Mouse (Mus musculus): ENCODE measurements around the gene Wfdc8. TPM values are rescaled to one million over a fixed set of nuclear protein-coding genes. Genes with fewer than 3 reads are reported as not detected.
"Not testable (repeated sequence)": the region's sequence is repeated elsewhere in the genome, so short reads cannot be mapped to it uniquely, and the experiment has no call there.

Wfdc8 gene
- polyA plus RNA-seq, 1 experiment, result not detected

DNA sequence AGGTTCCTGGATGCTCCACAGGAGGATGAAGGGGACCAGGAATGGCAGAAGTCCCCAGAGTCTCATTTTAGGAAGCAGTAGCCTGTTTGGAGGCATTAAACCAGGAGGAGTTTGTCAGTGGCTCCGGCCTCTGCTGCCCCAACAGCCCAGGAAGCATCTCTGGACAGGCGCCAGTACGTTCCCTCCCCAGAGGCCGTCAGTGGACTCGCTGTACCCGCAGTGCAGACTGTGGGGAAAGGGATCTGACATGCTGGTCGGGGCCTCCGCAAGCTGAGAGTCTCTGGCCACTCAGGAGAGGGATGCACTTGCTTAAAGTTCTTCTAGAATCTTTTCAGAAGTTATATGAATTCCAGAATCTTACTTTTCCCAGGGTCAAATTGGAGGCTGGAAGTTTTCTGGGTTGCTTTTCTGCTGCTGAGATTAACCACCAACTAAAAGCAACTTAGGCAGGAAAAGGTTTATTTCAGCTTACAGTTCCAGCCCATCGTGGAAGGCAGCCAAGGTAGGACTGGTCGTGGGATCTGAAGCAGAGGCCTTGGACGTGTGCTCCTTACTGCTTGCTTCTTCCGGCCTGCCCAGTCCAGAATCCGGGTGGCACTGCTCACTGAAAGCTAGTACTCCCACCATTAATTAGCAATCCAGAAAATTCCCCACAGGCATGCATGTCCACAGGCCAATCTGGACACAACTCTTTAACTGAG, 28.3 kb downstream of the Wfdc8 start, which contains the start of gene Wfdc6a:
Gene Wfdc6a (minus strand): TSS at position 423 of the 701 bp plus-strand sequence.
- TF ChIP-seq GATA1 (IDR thresholded peaks at IDR 0.05; ENCODE audit: low read length), result not testable (repeated sequence)

DNA sequence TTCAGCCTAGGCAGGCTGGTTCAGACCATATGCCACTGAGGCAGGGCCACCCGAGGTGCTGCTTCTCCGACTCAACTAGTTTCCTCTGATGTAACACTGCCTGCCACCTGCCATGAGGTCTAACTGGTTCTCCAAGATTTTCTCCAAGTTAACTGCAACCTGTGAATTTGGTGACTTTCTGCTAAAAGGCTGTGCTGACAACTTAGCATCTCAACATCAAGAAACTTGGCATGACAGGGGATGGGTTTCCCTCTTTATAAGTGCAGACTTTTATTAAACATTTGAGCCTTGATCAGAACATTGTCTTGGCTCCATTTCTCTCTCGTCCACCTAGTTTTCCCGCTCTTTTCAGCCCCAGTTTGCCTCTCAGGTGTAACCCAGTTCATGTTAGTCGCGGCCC, 40.1 kb downstream of the Wfdc8 start, which contains the start of gene Spint3:
Gene Spint3 (minus strand): TSS at position 101 of the 400 bp plus-strand sequence.
- not testable (repeated sequence) for TF ChIP-seq GATA1 (IDR thresholded peaks at IDR 0.05; ENCODE audit: low read length)

DNA sequence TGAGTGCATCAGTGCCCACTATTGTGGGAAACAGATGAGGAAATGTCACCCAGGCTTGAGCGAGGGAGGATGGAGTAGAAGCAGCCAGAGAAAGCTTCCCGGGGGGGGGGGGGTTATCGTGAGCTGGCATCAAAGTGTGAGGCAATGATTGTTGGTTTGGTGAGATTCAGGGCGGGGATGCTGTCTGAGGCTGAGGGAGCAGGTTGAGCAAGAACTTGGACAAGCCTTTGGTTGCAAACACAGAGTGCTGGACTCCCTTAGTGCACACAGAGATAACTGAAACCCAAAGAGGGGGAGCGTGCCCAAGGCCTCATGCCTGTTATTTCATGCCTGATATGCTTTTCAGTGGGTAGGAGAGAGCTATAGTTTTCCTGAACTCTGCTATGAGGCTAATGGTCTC, 46.0 kb downstream of the Wfdc8 start:
- TF ChIP-seq GATA1 (IDR thresholded peaks at IDR 0.05; ENCODE audit: low read length), result no peak

DNA sequence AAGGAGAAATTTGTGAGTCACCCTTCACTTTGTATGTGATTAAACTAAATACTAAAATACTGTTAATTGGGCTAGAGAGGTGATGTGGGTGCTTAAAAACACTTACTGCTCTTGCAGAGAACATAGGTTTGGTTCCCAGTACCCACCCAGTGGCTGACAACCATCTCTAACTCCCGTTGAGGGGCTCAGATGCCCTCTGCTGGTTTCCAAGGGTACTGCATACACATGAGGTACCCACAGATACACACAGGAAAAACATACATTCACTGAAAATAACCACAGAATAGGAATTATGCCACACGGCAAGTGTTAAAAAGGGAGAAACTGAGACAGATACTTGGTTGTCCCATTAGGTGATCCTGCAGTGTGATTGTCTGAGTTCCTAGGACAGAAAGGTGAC, 46.4 kb downstream of the Wfdc8 start:
- no peak for TF ChIP-seq GATA1 (IDR thresholded peaks at IDR 0.05; ENCODE audit: low read length)

DNA sequence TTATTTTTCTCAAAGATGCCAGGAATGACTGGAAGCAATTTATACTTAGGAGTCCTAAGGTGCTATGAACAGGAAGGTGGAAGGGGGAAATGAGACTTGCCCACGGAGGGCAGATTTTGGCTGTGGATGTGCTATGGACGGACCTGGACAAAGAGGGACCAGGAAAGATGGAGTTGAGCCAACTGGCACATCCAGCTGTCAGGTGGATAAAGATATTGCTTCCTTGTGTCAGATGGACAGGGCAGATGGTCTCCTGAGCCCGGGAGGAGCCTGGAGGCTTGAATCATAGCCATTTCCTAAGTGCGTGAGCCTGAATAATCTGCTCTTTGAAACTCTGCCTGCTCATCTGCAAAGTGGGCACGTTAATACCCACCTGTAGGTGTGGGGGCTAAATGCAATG, 49.1 kb downstream of the Wfdc8 start:
- no peak for TF ChIP-seq GATA1 (IDR thresholded peaks at IDR 0.05; ENCODE audit: low read length)

DNA sequence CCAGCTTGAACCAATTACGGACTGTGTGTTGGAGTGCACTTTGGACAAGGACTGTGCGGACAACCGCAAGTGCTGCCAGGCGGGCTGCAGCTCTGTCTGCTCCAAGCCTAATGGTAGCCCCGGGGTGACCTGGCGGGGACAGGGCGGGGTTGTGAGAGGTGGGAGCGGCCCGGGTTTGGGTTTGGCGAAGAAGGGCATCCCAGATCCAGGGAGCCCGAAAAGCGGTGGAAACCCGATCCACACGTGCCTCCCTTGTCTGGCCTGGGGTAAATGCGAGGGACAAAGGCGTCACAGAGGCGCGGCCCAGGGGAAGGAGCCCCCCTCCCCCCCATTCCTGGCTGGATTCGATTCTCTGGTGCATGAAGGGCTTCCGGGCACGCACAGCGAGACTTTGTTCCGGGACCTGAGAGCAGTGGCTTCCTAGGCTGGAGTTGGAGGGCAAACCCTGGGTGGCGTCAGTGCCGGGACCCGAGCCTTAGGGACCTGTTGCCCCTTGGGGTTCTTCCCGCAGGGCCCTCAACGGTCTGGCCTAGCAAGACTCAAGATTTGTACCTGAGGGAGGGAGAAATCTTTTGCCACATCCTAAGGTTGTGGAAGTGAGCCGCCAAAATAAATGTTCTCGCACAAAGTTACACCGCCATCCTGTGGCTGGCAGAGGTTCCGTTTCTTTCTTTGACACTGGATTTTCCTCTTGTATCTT, 49.9 kb downstream of the Wfdc8 start:
- no peak for TF ChIP-seq GATA1 (IDR thresholded peaks at IDR 0.05; ENCODE audit: low read length)

DNA sequence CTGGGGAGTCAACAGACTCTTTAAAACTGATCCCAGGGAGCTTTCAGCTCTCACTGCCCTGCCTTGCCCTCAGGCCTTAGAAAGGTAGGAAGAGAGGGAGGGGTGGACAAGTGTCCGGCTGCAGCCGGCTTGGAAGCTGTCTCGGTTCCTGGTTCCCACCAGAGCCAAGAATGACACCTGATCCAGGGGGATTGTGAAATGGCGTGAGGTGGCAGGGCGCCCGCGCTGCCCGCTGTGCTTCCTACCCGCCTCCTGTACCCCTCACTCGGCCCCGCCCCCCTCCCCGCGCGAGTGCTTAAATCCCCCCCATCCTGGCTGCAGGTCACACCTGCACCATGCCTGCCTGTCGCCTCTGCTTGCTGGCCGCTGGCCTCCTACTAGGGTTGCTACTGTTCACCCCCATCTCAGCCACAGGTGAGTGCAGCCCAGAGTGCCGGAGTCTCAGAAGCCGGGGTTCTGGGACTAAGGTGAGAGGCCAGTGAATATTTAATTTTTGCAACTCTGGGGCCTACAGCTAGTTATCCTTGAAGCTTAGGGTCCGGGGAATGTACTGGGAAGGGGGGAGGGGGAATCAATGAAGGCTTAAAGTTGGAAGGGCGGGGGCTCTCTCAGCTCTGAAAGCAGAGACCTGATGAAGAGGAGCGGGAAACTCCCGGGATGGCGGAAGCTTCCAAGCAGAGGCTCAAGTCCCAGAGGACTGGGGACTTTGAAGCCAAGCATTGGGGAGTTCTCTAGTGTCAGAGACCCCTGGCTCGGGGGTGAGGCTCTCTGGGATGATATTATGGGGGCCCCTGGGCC, 50.8 kb downstream of the Wfdc8 start, which contains the start of gene Wfdc2:
Gene Wfdc2 (plus strand): TSS at position 23 of the 798 bp plus-strand sequence.
- no peak for TF ChIP-seq GATA1 (IDR thresholded peaks at IDR 0.05; ENCODE audit: low read length)

DNA sequence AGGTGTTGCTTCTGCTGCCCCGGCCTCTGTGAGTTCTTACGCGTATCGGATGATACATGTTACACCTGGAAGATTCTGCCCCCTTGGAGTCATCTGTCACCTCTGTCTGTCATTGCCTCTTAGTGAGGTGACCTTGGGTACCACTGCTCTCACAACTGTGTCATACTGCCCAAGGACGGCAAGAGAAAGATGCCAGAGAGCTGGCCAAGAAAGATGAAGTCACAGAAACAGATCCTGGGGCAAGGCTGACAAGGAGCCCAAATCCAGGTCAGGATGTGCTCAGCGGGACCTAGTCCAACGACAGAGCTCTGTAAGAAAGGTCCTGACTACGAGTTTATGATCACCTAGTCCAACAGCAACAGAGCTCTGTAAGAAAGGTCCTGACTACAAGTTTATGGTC, 53.3 kb downstream of the Wfdc8 start:
- no peak for TF ChIP-seq GATA1 (IDR thresholded peaks at IDR 0.05; ENCODE audit: low read length)

DNA sequence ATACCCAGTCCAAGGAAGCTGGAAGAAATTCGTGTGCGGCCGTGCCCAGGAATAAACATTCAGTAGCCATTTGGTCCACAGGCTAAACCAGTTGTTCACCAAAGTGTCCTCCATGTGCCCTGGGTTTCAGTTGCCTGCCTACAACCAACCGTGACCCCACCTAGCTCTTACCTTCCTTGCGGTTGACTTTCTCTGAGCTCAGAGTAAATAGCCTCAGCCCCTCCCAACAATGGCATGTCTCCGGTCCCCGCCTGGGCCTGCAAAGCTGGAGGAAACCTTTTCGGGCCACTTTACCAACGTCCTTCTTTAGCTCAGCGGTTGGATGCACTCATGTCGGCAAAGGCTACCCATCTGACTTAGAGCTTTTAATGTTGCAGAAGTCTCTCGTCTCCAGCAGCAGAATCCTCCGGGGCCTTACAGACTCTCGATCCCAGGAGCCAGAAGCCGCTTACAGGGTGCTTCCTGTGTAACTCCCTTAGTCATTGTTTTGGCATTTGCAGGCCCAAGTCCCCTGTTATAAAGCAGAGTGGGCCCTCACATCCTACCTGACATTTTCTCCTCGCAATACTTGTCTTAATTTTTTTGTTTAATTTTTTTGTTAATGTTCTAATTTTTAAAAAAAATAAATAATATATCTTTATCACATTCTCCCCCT, 54.3 kb downstream of the Wfdc8 start:
- no peak for TF ChIP-seq GATA1 (IDR thresholded peaks at IDR 0.05; ENCODE audit: low read length)

DNA sequence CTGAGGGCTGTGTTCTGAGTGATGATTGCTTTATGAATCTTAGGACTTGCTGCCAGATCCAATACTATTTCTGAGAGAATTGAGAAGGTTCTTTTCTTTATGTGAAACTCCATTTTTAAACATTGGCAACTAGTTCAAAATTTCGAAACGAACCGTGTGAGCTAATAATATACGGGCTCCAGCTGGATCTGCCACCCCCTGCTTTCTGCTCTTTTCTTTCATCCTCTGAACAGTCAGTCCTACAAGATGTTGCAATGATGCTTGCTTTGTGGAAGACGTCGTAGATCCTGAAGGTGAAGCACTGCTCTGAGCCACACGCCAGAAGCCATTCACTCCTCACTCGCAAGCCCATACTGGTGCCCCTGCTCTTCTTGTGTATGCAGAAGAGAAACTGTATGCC, 55.0 kb downstream of the Wfdc8 start:
- TF ChIP-seq GATA1 (IDR thresholded peaks at IDR 0.05; ENCODE audit: low read length), result no peak

DNA sequence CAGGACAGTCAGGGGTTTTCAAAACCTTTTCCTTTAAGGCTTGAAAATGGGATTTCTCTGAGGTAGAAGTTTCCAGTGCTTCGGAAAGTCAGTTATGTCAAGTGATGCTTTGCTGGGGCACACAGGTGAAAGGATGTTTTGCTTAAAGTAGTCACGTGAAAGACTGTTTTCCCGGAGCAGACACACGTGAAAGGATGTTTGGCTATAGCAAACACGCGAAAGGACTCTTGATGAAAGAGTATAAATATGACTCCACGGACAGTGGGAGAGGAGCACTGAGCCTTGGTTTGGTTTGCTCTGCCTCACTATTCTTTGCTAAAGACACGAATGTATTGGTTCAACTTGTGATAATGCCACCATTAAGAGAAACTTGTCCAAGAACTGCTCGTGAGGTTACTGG, 61.9 kb downstream of the Wfdc8 start:
- TF ChIP-seq GATA1 (IDR thresholded peaks at IDR 0.05; ENCODE audit: low read length), result no peak

DNA sequence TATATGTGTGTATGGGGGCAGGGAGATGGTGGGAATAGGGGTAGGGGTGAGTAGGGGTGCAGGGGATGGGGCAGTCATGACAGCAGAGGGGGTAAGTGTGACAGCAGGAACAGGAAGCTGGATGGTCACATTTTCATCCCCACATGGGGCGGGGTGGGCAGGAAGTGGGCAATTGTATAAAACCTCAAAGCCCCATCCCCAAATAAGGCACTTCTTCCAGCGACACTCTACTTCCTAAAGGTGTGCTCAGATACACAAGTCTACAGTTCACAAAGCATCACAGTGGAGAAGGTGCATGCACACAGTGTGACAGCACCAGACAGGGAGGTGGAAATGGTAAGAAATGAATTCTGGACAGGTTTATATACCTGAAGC, 62.5 kb downstream of the Wfdc8 start:
- TF ChIP-seq GATA1 (IDR thresholded peaks at IDR 0.05; ENCODE audit: low read length), result no peak

DNA sequence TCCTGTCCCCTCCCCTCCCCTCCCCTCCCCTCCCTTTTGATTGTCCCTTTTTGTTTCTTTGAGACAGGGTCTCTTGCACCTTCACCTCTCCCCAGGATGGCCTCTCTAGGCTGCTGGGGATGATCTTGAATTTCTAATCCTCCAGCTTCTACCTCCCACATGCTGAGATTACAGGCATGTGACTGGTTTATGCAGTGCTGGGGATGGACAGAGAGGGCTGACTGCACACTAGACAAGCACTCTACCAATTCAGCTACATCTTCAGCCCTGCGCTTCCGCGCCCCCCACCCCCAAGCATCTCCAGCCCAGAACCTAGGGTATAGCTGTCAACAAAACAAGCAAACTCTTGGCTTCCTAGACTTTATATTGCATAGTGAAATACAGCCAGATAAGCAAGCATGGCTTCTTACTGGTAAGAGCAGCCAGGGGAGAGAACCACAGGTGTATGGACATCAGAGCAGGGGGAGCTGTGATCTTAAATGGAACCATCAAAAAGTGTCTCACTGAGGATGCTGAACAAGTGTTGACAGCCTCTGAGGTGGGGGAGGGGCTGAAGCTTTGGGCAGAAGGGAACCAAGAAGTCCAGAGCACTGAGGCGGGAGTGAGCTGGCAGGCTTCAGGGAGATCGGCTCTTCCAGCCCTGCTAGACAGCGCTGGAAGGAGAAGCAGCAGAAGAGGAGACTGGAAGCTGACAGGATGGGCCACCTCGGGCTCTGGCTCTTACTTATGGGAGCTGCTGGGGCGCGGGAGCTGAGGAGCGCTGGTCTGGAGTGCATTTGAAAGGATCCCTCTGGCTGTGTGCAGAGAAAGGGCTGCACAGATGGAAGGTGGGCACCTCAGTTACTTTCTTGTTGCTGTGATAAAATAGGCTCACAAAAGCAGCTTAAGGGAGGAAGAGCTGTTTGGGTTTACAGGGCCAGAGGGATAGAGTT, 63.2 kb downstream of the Wfdc8 start:
- TF ChIP-seq GATA1 (IDR thresholded peaks at IDR 0.05; ENCODE audit: low read length), result no peak

DNA sequence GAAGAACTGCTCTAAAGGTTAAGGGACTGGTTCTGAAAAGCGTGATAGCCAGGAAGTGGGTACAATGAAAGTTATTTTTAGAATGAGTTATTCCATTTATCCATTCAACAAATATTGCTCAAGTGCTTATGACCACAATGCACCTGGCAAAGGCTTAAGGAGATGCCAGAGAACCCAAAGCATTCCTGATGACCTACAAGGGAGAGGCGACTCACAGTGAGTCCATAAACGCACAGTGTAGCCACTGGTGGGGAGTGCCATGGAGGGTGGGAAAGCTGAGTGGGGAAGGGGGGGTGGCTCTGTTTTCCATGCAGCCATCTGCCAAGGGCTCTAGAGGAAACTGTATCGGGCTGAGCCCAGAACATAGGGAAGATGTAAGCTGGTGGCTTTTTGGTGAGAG, 64.1 kb downstream of the Wfdc8 start:
- TF ChIP-seq GATA1 (IDR thresholded peaks at IDR 0.05; ENCODE audit: low read length), result no peak

Other genes starting within 250 kb of the Wfdc8 start
- gene Slpi, start 224.5 kb downstream of the Wfdc8 start, polyA plus RNA-seq (2012), result not detected in 2 replicates
- gene Rbpjl, start 210.5 kb downstream of the Wfdc8 start, polyA plus RNA-seq (2012), result not detected in 2 replicates
- not detected in 2 replicates for gene Matn4, start 208.5 kb downstream of the Wfdc8 start, polyA plus RNA-seq (2012)
- gene Sdc4, start 169.7 kb downstream of the Wfdc8 start, polyA plus RNA-seq (2012), result not detected in 2 replicates
- gene Sys1, start 156.7 kb downstream of the Wfdc8 start, polyA plus RNA-seq (2012), result 219 and 244 TPM in 2 replicates
- gene Gm20458, start 152.7 kb downstream of the Wfdc8 start, polyA plus RNA-seq (2012), result 8.1 and 9.4 TPM in 2 replicates
- not detected in 2 replicates for gene Trp53tg5, start 139.9 kb downstream of the Wfdc8 start, polyA plus RNA-seq (2012)
- 25.2 and 30.2 TPM in 2 replicates for gene Dbndd2, start 127.5 kb downstream of the Wfdc8 start, polyA plus RNA-seq (2012)
- gene Pigt, start 116.1 kb downstream of the Wfdc8 start, polyA plus RNA-seq (2012), result 118 and 139 TPM in 2 replicates
- gene Wfdc2, start 51.2 kb downstream of the Wfdc8 start, polyA plus RNA-seq (2012), result not detected in 2 replicates
- not detected in 2 replicates for gene Spint3, start 40.2 kb downstream of the Wfdc8 start, polyA plus RNA-seq (2012)
- not detected in 2 replicates for gene Wfdc6a, start 28.2 kb downstream of the Wfdc8 start, polyA plus RNA-seq (2012)
- not detected in 2 replicates for gene Eppin, start 20.0 kb downstream of the Wfdc8 start, polyA plus RNA-seq (2012)
- not detected in 2 replicates for gene Wfdc6b, start 104 bp downstream of the Wfdc8 start, polyA plus RNA-seq (2012)
- not detected in 2 replicates for gene Wfdc16, start 25.2 kb upstream of the Wfdc8 start, polyA plus RNA-seq (2012)
- not detected in 2 replicates for gene Wfdc10, start 42.4 kb upstream of the Wfdc8 start, polyA plus RNA-seq (2012)
- not detected in 2 replicates for gene Wfdc9, start 43.0 kb upstream of the Wfdc8 start, polyA plus RNA-seq (2012)
- gene Wfdc11, start 60.5 kb upstream of the Wfdc8 start, polyA plus RNA-seq (2012), result not detected in 2 replicates
- not detected in 2 replicates for gene Wfdc13, start 71.5 kb upstream of the Wfdc8 start, polyA plus RNA-seq (2012)
- not detected in 2 replicates for gene Spint4, start 84.9 kb upstream of the Wfdc8 start, polyA plus RNA-seq (2012)
- gene Spint5, start 101.7 kb upstream of the Wfdc8 start, polyA plus RNA-seq (2012), result not detected in 2 replicates
- gene Wfdc3, start 132.3 kb upstream of the Wfdc8 start, polyA plus RNA-seq (2012), result 0.03 and 0.04 TPM in 2 replicates
- gene Dnttip1, start 132.4 kb upstream of the Wfdc8 start, polyA plus RNA-seq (2012), result 131 and 212 TPM in 2 replicates
- 170 and 261 TPM in 2 replicates for gene Ube2c, start 156.3 kb upstream of the Wfdc8 start, polyA plus RNA-seq (2012)
- not detected in 2 replicates for gene Tnnc2, start 166.3 kb upstream of the Wfdc8 start, polyA plus RNA-seq (2012)
- gene Snx21, start 172.2 kb upstream of the Wfdc8 start, polyA plus RNA-seq (2012), result 3.9 and 5.2 TPM in 2 replicates
- 34.2 and 58.7 TPM in 2 replicates for gene Acot8, start 191.3 kb upstream of the Wfdc8 start, polyA plus RNA-seq (2012)
- 1.6 TPM in 2 replicates for gene Zswim3, start 191.5 kb upstream of the Wfdc8 start, polyA plus RNA-seq (2012)
- gene Zswim1, start 209.1 kb upstream of the Wfdc8 start, polyA plus RNA-seq (2012), result 29.9 and 31.4 TPM in 2 replicates
- not detected in 2 replicates for gene Spata25, start 214.9 kb upstream of the Wfdc8 start, polyA plus RNA-seq (2012)
- gene Ctsa, start 219.2 kb upstream of the Wfdc8 start, polyA plus RNA-seq (2012), result 12.4 and 46.9 TPM in 2 replicates
- 0.08 TPM in 1 of 2 replicates, not detected in the other for gene Neurl2, start 219.8 kb upstream of the Wfdc8 start, polyA plus RNA-seq (2012)
- not detected in 2 replicates for gene Pltp, start 244.1 kb upstream of the Wfdc8 start, polyA plus RNA-seq (2012)

All from G1E-ER4 (cell line).